ENCODE assay signal across 26 mouse cellular contexts in the genomic region with DNA sequence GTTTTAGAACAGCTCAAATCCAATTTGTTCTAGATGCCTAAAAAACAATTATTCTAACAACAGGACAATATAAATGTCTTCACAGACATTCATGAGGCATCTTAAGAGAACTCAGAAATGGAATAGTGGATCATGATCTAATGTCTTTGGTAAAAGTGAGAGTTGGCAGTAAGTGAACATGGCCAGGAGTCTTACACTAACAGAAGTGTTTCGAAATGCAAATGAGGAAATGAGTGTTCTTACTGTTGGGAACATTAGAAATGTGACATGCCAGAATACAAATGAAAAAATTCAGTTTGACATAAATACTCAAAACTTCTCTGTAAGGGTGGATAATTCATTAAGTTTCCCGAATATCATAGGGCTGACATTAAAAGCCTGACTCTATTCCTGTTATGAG.
"Had no signal": no experiment of that assay in that cellular context is flagged by ENCODE, and none has a peak within 500 bp of the region (broad histone marks: within the 10 kb centered on the region; RNA-seq: fewer than 3 reads in every experiment).

No protein-coding gene starts in this region.

- ATAC-seq: hindbrain, postnatal 0 days; intestine, embryonic 16.5 days had no signal

- H3K4me2 ChIP-seq: heart, embryonic 11.5 days; heart, embryonic 13.5 days; heart, embryonic 15.5 days; hindbrain, embryonic 13.5 days; hindbrain, embryonic 15.5 days; kidney, embryonic 15.5 days; limb, embryonic 13.5 days; limb, embryonic 15.5 days had no signal

- DNase-seq: gastrocnemius, adult 2 months; gastrocnemius, postnatal 10 days; gastrocnemius, postnatal 25 days; heart, adult 11 months; heart, adult 2 months; heart, postnatal 14 days; heart, postnatal 36 days; kidney, adult 11 months; kidney, adult 2 months; kidney, adult 9 months; kidney, postnatal 14 days; kidney, postnatal 36 days; layer of hippocampus, adult 9-11 months; layer of hippocampus, postnatal 36 days; left cerebral cortex, postnatal 4 days had no signal

- H3K27me3 ChIP-seq: heart, embryonic 13.5 days; heart, embryonic 15.5 days; hindbrain, embryonic 13.5 days; hindbrain, embryonic 15.5 days; kidney, embryonic 15.5 days; limb, embryonic 13.5 days; limb, embryonic 15.5 days had no signal

- H3K27ac ChIP-seq: gastrocnemius, adult 2 months; heart, adult 2 months; heart, embryonic 13.5 days; heart, embryonic 15.5 days; hindbrain, embryonic 13.5 days; hindbrain, embryonic 15.5 days; hindbrain, postnatal 0 days; kidney, embryonic 15.5 days; kidney, postnatal 0 days; limb, embryonic 13.5 days; limb, embryonic 15.5 days had no signal

- H3K9me3 ChIP-seq: heart, embryonic 13.5 days; heart, embryonic 15.5 days; hindbrain, embryonic 13.5 days; hindbrain, embryonic 15.5 days; kidney, embryonic 15.5 days; limb, embryonic 13.5 days; limb, embryonic 15.5 days had no signal

- H3K4me1 ChIP-seq: heart, embryonic 15.5 days; hindbrain, embryonic 13.5 days; hindbrain, embryonic 15.5 days; kidney, embryonic 15.5 days; limb, embryonic 13.5 days; limb, embryonic 15.5 days had no signal

- H3K36me3 ChIP-seq: heart, embryonic 13.5 days; heart, embryonic 15.5 days; hindbrain, embryonic 13.5 days; hindbrain, embryonic 15.5 days; kidney, embryonic 15.5 days; limb, embryonic 13.5 days; limb, embryonic 15.5 days had no signal

- H3K9ac ChIP-seq: heart, embryonic 13.5 days; heart, embryonic 15.5 days; hindbrain, embryonic 13.5 days; hindbrain, embryonic 15.5 days; kidney, embryonic 15.5 days; limb, embryonic 13.5 days; limb, embryonic 15.5 days had no signal

- H3K4me3 ChIP-seq: gastrocnemius, adult 2 months; heart, adult 2 months; heart, embryonic 13.5 days; heart, embryonic 15.5 days; hindbrain, embryonic 13.5 days; hindbrain, embryonic 15.5 days; kidney, embryonic 15.5 days; limb, embryonic 13.5 days; limb, embryonic 15.5 days had no signal
